Mouse (Mus musculus): ENCODE results near the gene Rhbdd3.

DNA sequence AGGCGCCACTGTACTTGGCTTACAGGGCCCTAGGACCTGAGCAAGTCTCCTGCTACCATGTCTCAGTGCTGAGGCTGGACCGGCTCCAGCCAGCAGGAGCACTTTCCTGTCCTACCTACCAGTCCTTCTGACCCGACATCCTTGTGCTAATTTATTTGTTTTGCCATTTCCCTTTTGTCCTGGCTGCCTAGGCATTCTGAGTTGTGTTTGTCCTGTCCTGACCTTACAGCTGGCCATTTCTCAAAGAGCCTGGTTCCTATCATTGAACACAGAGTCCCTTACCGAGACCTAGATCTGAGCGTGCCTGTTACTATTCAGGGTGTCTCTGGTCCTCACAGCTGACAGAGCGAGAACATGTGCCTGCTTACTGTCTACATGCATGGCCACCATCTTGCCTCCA is 43.9 kb upstream of the Rhbdd3 start:
- TF ChIP-seq CTCF (IDR thresholded peaks at IDR 0.05; ENCODE audit: extremely low read depth, insufficient read depth, low read length) (no peak), POLR2A (IDR thresholded peaks at IDR 0.05; ENCODE audit: extremely low read depth, insufficient read depth, low read length) (no peak)

Data from cortical plate, adult 2 months (tissue).